Mouse (Mus musculus): ENCODE data around the gene Fra10ac1.

Fra10ac1 gene

DNA sequence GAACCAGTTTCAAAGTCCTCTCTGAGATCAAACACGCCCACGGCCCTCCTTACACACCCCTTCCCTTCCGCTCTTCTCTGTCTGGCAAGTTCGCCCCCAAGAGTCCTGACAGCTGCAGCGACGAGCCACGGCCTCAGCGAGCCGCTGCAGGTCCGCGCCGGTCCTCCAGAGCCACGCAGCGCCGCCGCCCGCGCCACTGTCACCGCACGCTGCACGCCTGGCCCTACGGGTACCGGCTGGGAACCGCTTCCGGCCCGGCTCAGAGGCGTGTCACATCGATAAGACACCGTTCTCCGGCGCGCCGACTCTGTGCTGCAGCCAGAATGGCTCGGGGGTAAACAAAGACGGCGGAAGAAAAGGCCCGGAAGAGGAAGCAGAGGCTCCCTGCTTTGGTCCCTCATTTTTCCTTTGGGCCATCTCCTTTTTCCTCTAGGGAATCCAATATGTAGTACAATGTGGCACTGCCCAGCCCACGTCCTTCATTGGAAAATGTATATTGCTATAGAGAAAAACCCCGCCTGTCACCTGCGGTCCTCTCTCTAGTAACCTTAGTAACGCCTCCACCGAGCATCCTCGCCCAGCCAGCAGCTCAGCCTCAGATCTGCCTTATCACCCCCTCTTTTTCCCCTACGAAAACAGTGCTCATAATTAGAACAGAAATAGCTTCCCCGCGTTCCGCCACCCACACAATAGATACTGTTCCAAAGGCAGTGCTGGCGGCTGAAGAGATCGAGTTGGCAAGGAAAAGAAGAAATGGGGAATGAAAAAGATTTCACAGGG lies at the start of gene Fra10ac1:
TSS of gene Fra10ac1 (minus strand) at position 252 of the 780 bp plus-strand sequence.
- peak; percentile 81 to 87 for DNase-seq

DNA sequence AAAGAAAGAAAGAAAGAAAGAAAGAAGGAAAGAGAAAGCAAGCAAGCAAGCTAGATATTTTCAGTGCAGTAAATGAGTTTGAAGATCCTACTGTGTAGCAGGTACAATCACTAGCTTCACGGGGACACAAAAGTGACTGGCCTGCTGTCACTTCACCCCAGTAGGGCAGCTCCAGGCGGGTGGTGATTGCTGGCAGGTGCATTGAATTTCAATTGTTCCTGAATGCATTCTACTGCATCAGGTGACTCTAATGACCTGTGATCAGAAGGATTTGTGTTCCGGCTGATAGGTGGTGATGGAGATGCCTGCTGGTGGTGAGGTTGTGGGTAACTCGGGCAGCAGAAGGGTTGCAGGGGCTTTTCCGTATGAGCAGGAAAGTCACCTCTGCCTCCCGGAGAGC lies 47.1 kb upstream of the Fra10ac1 start:
- DNase-seq, result no peak

DNA sequence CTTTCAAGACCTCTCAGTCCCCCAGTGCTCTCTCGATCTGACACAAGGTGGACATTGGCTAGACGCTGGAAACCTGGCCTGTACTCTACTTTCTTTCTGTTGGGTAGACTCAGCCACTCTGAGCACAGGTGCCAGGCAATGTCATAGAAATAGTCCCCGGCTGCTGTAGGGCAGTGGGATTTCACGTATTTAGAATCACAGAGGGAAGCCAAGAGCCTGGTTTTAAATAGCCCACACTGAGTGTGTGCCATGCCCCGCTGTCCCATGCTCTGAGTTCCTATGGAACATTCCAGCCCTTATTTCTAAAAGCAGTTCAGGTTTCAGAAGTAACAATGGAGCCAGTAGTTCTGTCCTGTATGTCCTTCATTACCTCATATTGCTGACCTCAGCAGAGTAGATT lies 43.5 kb upstream of the Fra10ac1 start:
- DNase-seq, result no peak

DNA sequence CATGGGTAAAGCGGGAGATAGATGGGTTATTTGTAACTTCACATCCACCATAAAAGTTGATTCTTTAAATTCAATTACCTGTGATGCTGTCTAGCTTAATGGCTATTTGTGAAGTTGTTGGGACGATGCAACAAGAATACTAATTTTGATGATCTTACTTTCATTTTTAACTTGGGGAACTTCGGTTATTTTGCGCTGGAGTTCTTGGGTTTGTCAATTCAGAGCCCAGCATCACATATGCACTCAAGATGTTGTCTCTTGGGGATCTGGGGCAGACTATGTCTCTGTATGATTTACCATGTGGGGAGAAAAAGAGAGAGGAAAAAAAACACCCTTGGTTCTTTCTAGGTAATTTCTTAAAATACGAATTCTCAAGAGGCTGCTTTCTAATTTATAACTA lies 41.8 kb upstream of the Fra10ac1 start:
- no peak for DNase-seq

DNA sequence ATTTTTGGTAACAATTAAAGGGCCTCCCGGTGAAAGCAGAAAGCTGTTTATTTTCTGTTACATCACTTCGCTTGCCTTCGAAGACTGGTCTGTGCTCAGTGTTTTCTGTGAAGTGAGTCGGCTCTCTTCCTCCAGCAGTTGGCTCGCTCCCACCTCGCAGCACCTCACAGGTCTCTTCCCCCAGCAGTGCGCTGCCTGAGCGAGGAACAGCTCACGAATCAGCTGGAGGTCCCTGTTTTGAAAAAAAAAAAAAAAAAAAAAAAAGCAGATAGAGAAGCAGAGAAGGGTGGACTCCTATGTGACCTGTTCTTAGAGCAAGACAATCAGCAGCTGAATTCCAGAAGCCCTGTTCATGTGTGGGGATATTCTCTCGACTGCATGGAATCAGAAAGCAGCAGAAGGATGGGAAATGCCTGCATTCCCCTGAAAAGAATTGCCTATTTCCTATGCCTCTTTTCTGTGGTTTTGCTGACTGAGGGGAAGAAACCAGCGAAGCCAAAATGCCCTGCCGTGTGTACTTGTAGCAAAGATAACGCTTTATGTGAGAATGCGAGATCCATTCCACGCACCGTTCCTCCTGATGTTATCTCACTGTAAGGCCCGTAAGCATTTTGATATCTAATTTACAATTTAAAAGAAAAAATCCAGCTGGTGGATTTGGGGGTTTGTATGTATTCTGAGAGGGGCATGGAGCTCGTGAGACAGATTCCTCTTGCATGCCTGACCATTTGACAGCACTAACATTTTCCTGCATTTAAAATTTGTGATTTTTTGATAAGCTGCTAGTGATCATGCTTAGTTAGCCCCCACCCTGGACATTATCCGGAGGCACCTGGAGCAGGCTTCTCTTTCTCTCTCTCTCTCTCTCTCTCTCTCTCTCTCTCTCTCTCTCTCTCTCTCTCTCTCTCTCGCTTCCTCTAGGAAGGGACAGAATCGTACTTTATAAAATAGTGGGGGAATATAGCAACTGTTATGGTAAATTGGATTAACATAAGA lies 40.8 kb upstream of the Fra10ac1 start, which contains the start of gene Lgi1:
TSS of gene Lgi1 (plus strand) at position 32 of the 996 bp plus-strand sequence.
- DNase-seq, result no peak

DNA sequence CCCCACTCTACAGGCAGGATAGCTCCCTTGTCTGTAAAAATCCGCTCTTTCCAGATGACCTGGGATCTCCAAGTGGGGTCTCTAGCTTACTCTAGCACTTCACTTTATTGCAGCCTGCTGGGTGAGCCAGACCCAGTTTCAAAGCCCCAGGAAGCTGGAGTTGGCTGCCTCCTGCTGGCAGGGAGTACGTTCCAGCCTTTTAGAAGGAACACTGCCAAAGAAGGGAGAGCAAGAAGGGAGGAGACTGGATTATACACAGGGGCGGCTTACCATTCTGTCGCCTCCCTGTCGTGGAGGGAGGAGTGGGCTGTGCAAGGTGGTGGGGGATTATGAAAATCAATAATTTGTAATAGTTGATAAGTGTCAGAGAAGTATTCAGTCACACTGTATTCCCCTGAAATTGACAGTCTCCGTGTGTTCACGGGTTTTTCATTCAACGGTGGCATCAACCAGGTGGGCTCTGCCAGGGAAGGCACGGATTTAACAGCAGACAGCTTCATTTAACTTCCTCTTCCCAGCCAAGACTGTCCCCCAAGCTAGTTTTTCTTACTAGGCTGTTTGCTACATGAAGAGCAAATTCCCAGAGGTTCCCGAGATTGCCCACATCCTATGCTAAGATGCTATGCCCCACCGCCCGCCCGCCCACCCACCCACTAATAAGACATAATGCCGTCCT lies 40.0 kb upstream of the Fra10ac1 start:
- DNase-seq, result no peak

DNA sequence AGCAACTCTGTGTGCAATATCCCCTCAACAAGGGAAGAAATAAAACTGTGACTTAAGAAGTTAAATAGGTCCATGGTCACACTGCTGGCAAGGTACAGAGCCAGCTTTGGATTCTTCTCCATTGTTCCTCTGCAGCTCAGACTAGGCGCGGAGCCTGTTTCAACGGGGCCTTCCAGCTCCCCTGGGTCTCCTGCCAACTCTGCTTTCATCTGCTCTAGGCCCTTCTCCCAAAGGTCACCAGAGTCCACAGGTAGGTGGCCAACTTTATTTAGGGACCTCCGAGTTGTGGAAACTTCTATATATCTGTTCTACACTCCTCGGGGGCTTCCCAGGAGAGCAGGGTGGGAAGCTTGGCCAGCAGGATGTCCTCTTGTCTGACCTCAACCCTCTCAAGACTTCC lies 37.4 kb upstream of the Fra10ac1 start:
- no peak for DNase-seq

DNA sequence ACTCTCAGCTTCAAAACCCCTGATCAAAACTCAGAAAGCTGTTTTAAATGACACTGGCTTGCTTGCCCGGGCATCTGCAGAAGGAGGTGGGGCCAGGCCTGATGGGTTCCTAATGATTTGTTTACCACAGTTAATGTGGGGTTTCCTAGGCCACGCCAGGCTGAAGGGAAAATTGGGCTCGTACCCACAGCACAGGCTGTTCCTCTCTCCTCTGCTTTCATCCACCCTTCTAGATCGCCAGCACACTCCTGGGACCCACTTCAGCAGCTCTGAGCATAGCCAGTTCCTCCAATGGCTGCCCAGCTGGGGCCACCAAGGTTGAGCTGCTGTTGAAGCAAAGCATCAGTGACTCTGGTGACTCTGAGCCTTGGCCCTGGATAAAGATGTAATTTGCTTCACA lies 36.4 kb upstream of the Fra10ac1 start:
- no peak for DNase-seq

DNA sequence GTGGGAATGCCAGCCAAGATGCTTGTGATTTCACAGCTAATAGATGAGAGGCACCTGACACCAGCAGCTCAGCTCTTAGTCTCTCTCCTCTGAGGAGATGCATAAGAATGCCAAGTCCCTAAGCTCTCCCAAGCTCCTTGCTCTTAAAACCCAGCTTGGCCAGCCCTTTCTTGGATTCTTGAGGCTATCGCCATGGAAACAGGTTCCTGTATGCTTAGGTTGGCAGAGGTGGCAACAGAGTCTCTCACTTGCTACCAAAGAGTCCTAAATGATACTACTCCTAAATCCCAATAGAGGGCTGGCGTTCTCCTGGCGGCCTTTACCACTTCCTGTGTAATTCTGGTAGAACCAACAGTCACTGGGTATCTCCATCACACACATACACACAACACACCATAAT lies 35.5 kb upstream of the Fra10ac1 start:
- DNase-seq, result no peak

DNA sequence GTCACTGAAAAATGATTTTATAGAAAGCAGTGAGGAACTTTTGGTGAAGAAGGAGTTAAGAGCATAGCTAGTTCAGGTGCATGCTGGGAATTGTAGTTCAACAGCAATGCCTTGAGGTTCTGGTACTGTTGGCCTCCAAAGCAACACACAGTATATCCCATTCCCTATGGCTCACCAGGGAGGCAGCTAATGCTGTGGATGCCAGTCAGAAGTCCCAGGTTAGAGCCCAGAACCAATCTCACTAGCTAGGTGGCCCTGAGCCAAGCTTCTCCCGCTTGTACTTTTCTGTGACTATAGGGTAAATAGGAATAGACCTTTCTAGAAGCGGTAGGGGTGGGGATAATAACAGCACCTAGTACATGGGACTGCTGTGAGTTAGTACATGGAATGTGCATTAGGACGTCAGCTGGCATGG lies 34.7 kb upstream of the Fra10ac1 start:
- DNase-seq, result no peak

DNA sequence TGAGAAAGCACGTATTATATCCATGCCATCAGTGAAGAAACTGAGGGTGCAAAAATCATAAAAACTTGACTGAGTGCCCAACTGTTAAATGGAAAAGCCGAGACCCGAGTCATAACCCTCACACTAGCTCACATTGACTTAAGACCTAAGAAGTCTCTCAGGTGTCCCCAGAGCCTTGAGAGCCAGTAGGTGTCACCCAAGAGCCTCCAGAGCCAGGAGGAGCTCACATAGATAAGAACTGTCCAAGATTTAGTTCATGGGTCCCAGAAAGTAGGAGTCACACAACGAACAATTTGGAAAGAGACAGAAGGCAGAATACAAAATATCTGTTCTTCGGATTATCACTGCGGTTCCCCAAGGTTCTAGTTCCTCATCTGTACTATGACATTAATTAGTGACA lies 29.8 kb upstream of the Fra10ac1 start:
- peak; percentile 26 to 58 for DNase-seq

DNA sequence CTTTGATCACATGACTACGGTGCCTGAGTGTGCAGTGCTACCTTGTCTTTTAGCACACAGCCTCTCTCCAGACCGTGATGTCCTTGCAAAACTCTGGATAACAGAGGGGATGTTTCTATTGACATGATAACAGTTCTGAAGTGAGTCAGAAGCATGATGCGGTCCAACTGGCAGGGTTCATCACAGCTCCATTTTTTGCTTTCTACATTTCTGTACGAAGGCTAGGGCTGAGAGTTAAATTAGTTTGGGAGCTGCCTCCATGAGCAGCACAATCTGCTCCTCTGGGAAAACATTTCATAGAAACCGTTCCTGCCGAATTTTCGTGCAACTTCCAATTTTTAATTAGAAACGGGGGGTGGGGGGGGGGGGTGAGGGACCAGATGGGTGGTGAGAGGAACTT lies 25.7 kb upstream of the Fra10ac1 start:
- DNase-seq, result no peak

DNA sequence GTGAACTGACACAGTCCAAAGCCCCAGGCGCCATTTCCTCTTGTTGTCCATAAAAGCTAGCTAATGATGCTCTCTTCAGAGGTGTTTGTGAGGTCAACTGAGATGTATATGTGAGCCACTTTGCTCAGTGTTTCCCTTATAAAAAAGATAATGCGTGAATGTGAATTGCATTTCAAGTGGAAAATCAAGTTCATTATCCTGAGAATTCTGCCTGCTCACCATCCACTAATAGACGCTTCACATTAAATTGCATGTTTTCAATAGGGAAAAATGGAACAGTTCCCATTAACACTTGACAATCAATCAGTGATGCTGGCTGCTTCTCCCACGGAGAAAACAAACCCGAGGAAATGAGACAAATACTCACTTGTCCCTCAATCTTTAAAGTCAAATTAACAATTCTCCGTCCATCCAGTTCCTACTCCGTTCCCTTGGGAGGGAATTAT lies 22.2 kb upstream of the Fra10ac1 start:
- no peak for DNase-seq

DNA sequence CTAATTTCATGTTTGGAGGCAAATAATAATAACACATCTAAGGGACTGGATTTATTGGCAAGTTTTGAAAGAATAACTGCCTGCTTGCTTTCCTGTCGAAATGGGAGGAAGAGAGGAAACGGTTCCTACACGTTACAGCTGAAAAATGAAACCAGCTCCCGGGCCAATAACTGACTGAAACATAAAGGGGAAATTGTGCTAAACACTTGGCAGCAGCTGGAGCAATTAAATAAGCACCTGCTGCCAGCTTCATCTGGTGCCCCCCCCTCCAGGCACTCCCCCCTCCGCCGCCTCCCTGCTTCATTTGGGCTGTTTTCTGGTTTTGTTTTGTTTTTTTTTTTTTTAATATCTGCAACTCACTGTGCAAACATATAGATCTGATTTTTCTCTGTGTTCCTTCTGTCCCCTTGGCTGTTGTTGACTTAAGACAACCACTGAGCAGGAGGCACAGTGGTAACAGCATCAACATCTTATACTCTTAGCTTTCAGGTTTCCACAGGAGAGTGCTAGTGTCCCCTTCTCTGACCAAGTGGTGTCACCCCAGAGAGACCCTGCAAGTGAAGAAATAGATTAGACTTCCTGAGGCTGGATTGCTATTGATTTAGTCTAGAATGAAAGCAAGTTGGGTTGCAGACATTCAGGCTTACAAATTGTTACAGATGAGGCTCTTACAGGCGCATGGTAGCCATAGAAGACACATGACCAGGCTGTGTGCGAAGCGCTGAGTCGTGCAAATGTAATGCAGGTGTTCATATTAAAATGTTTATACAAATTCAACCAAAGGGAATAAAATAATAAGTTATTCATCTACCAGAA lies 21.6 kb upstream of the Fra10ac1 start:
- no peak for DNase-seq

DNA sequence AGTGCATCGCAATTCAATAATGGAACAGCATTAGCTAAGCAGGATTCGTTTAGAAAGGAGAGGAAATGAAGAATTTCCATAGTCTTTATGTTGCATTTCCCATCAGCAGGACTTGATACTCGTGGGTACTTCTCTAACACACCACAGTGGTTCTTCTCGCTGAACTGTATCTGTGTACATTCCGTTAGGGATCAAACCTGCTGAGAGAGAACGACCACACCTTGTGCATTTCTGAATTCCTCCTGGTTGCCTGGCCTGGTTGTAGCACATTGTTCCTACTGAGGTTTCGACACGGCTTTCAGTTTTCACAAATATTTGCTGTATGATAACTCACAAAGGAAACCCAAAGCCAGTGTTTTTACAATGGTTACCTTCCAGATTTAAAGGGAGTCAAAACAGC lies 20.8 kb upstream of the Fra10ac1 start:
- DNase-seq, result no peak

DNA sequence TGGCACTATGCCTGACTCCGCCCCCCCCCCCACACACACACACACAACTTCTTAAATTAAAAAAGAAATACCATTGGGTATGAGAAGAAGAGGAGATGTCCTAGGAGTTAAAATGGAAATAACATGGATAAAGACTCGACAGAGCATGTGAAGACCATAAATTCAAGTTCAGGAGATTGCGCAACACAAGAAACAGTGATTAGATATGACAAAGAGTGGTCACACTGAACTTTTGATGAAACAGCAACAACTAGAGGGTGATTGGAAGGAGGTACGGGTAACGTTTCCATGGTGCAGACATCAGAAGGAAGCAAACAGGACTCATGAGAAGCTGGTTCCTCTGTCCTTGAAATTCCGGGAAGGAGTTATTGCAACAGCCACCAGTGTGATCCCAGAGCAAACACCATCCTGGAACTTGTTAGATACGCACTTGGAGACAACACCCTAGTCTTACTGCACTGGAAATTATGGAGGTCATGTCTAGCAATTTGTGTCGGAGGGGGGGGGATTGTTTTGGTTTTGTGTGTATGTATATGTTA lies 18.4 kb upstream of the Fra10ac1 start:
- no peak for DNase-seq

DNA sequence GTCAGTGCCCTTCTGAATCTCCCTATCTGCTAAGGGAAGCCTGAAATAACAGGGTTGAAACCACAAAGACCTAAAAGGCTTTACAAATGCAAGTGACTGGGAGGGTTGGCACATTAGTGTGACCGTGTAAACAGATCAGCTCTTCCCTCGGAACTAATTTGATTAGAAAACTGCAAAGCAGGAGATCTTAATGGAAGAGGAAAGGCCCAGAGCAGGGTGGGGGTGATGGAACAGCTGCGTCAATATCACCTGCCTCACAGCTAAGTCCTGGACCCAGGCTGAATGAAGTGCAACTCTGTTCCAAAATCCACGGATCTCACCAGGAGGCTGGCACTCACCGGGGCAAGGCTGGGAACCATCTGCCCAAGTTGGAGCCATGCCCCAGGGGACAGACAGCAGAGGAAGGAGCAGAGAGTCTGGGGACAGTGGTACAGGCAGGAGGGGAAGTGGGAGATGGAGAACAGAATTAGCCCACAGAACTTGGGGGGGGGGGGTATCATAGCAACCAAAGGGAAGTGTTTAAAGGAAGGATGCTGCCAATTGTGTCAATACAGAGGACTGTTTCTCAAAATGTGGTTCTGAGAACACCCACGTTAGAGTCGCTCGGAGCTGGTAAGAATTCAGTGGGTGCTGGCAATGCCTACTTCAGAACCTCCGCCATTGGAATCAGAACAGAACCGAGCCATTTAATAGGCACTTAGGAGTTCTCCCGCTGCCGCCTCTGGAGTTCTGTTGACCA lies 14.4 kb upstream of the Fra10ac1 start:
- DNase-seq, result no peak

DNA sequence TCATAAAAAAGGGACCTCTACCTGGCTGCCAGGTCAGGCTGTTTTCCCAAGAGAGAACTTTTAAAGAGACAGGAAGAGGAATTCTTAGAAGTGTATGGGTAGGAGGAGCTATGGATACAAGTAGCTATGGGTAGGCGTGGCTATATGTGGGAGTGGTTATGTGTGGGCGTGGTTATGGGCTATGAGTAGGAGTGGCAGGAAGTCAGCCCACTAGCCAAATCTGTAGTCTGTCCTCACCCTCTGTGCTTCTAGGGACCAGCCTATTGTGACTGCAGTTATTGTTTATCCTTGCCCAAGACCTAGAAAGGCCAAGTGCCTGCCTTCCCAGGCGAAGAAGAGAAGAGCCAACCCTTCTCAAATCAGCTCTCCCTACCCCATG lies 13.9 kb upstream of the Fra10ac1 start:
- no peak for DNase-seq

DNA sequence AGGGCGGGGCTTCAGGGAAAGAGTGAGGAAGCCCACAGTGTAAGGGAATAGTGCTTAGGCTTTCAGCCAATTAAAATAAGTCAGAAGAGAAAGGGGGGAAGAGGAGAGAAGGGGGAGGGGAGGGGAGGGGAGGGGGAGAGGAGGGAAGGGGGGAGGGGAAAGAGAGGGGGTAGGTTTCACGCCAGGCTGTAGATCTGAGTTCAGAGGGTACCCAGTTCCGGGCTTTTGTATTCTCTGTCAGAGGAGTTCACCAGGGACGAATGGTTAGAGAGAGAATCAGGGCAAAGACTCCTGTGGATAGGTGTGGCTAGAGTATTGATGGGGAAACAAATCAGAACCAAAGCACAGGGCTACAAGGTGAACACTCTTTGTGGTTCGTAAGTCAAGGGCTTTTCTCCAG lies 12.6 kb upstream of the Fra10ac1 start:
- no peak for DNase-seq

DNA sequence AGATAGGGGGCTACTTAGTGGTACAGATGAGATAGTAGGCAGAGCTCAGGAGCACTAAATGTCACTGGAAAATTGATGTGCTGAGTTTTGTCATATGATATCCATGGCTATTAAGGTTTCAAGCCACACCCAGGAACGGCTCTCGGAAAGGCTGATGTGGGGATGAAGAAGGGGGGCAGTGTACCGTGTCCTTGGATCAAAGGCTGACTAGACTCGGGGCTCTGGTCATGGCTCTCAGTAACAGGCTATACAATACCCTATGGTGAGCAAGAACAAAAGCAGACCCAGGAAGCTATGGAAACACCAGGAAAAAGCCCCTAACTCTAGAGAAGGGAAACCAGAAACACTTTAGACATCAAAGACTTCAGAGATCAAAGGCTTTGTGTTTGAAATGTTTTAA lies 8.6 kb upstream of the Fra10ac1 start:
- no peak for DNase-seq

DNA sequence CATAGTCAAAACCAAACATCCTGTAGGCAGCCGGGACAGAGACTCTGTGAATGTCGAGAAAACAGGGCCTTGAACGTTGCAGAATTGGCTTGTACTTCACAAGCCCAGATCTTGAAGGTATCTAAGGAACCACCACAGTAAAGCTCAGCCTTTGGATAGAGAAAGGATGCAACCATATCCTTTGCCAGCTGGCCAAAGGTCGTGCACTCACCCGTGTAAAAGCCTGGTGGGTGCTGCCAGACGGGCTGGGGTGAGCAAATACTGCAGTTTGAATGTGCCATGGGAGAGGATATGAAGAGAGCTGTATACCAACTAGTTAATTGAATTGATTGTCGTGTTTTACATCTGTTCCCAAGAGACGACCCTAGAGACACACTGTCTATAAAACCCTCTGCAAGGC lies 8.1 kb upstream of the Fra10ac1 start:
- DNase-seq, result peak; percentile 28 to 48

Measured in kidney, adult 8-10 months (tissue).